Mouse (Mus musculus) NIH3T3 (cell line): Measurements from ENCODE around the gene Gm11985.
"Not testable (repeated sequence)": the region's sequence is repeated elsewhere in the genome, so short reads cannot be mapped to it uniquely, and the experiment has no call there.

Experiments
- DNase-seq: peaks from one replicate; pipeline ENCODE4 v3.0.0-alpha.2; 2012; ENCODE audit warnings: low read depth

Gene Gm11985

GRCm38 (mm10) chr11:7188469-7188868 is at the start of gene Gm11985:
Gene Gm11985, minus strand, starts transcription at chr11:7188569.
- DNase-seq: no peak

- DNase-seq: peak; percentile 79
These were observed 49.3 kb upstream of the Gm11985 start for GRCm38 (mm10) chr11:7237712-7238111.

GRCm38 (mm10) chr11:7236751-7237150 is 48.4 kb upstream of the Gm11985 start:
- DNase-seq: no peak

- DNase-seq: no peak
These were observed 46.7 kb upstream of the Gm11985 start for GRCm38 (mm10) chr11:7234981-7235609.

- peak; percentile 61 for DNase-seq
These were observed 46.1 kb upstream of the Gm11985 start for GRCm38 (mm10) chr11:7234436-7234835.

- DNase-seq: no peak
These were observed 45.0 kb upstream of the Gm11985 start for GRCm38 (mm10) chr11:7233333-7233732.

- no peak for DNase-seq
These were observed 43.6 kb upstream of the Gm11985 start for GRCm38 (mm10) chr11:7231958-7232357.

- DNase-seq: no peak
These were observed 41.6 kb upstream of the Gm11985 start for GRCm38 (mm10) chr11:7230000-7230399.

- DNase-seq: no peak
These were observed 39.7 kb upstream of the Gm11985 start for GRCm38 (mm10) chr11:7228107-7228506.

GRCm38 (mm10) chr11:7226810-7227550 is 38.6 kb upstream of the Gm11985 start:
- peak; percentile 20 for DNase-seq

- DNase-seq: peak; percentile 38
These were observed 37.8 kb upstream of the Gm11985 start for GRCm38 (mm10) chr11:7226200-7226599.

GRCm38 (mm10) chr11:7221826-7222225 is 33.5 kb upstream of the Gm11985 start:
- not testable (repeated sequence) for DNase-seq

- DNase-seq: peak; percentile 87
These were observed 27.3 kb upstream of the Gm11985 start for GRCm38 (mm10) chr11:7215703-7216102.

GRCm38 (mm10) chr11:7214761-7215160 is 26.4 kb upstream of the Gm11985 start:
- DNase-seq: no peak

GRCm38 (mm10) chr11:7214342-7214660 is 25.9 kb upstream of the Gm11985 start:
- no peak for DNase-seq

GRCm38 (mm10) chr11:7213501-7214341 is 25.4 kb upstream of the Gm11985 start, which contains the start of gene Igfbp3:
Gene Igfbp3, minus strand, starts transcription at chr11:7213923.
- no peak for DNase-seq

GRCm38 (mm10) chr11:7213161-7213500 is 24.8 kb upstream of the Gm11985 start:
- no peak for DNase-seq

GRCm38 (mm10) chr11:7212126-7212798 is 23.9 kb upstream of the Gm11985 start:
- no peak for DNase-seq

- no peak for DNase-seq
These were observed 22.8 kb upstream of the Gm11985 start for GRCm38 (mm10) chr11:7211211-7211610.

- peak; percentile 88 for DNase-seq
These were observed 22.0 kb upstream of the Gm11985 start for GRCm38 (mm10) chr11:7210343-7210742.

- DNase-seq: no peak
These were observed 15.5 kb upstream of the Gm11985 start for GRCm38 (mm10) chr11:7203846-7204245.

- peak; percentile 66 for DNase-seq
These were observed 13.8 kb upstream of the Gm11985 start for GRCm38 (mm10) chr11:7202206-7202605.
